Mouse (Mus musculus) intestine, embryonic 14.5 days (tissue): Measurements from ENCODE around the gene Dll4. TPM values are rescaled to one million over a fixed set of nuclear protein-coding genes. Genes with fewer than 3 reads are reported as not detected.

Experiments used
- ATAC-seq: fragments of 200-750 bp; cut with Nextera tagmentation; replicated peaks from 2 replicates; pipeline ENCODE4 v1.8.0; 2017; ENCODE audit warnings: low read depth, moderate number of reproducible peaks, moderate TSS enrichment, moderate library complexity; ENCODE audit not compliant: low FRiP score, low TSS enrichment
- DNase-seq: peaks from one replicate; pipeline ENCODE4 v3.0.0-alpha.2; 2018; ENCODE audit warnings: low spot score
- H3K27ac ChIP-seq: fragments of 300-500 bp; sonication (generic); 2 replicates; pipeline ENCODE4 v1.5.1; 2014; ENCODE audit warnings: low read depth, mild to moderate bottlenecking, control low read depth
- H3K27me3 ChIP-seq: fragments of 300-500 bp; sonication (generic); replicated peaks from 2 replicates; pipeline ENCODE4 v1.6.1; 2014; ENCODE audit warnings: low read length, control low read depth; ENCODE audit not compliant: control insufficient read depth, insufficient read depth
- H3K36me3 ChIP-seq: fragments of 300-500 bp; sonication (generic); 2 replicates; pipeline ENCODE4 v1.6.1; 2014; ENCODE audit warnings: low read length, control low read depth; ENCODE audit not compliant: control insufficient read depth, insufficient read depth
- H3K4me1 ChIP-seq: fragments of 300-500 bp; sonication (generic); replicated peaks from 2 replicates; pipeline ENCODE4 v1.6.1; 2014; ENCODE audit warnings: low read length, control low read depth, mixed read lengths; ENCODE audit not compliant: control insufficient read depth, insufficient read depth
- H3K4me2 ChIP-seq: fragments of 300-500 bp; sonication (generic); 2 replicates; pipeline ENCODE4 v1.6.1; 2014; ENCODE audit warnings: low read length
- H3K4me3 ChIP-seq: fragments of 300-500 bp; sonication (generic); 2 replicates; pipeline ENCODE4 v1.5.1; 2014; ENCODE audit warnings: low read depth, low read length, control low read depth, mixed read lengths
- H3K9ac ChIP-seq: fragments of 300-500 bp; sonication (generic); 2 replicates; pipeline ENCODE4 v1.6.1; 2014; ENCODE audit warnings: mild to moderate bottlenecking, low read length
- H3K9me3 ChIP-seq: fragments of 300-500 bp; sonication (generic); 2 replicates; pipeline ENCODE4 v1.6.1; 2016; ENCODE audit warnings: low read length, control low read depth; ENCODE audit not compliant: control insufficient read depth
- WGBS: fragments of 180-500 bp; shearing (Covaris S2); extraction: QIAGEN DNeasy Blood & Tissue Kit; methylation state at CpG from one replicate; pipeline ENCODE4 v1.1.7; 2014; 5-methylcytosine and 5-hydroxymethylcytosine counted together
- polyA plus RNA-seq: library from polyadenylated mRNA; unstranded; fragments of >200 nt; fragmentation: Nextera tagmentation; extraction: Ambion mirVana; gene quantifications from 2 replicates; pipeline ENCODE4 v1.2.1, GENCODE M21; 2014

The Dll4 gene
- polyA plus RNA-seq, 1 experiment from 2014 or later = 6.9 TPM

GRCm38 (mm10) chr2:119355089-119355488 lies 29.5 kb downstream of the Dll4 start:
- Histone ChIP-seq H3K4me1 (0 out of 2 replicates have a peak, but pooled peaks cover 4% of the 10 kb centered on the region), H3K9me3 (no peaks in the 10 kb centered on the region), H3K4me3 (no peak overlapping the region), H3K4me2 (no peak overlapping the region), H3K9ac (no peak overlapping the region), H3K27ac (no peak overlapping the region), H3K36me3 (no peaks in the 10 kb centered on the region), H3K27me3 (peaks cover 20% of the 10 kb centered on the region)
- no peak for DNase-seq
- no peak for ATAC-seq
- 76% methylated on average over 3 of the region's 3 CpGs for WGBS

GRCm38 (mm10) chr2:119355651-119356050 lies 30.1 kb downstream of the Dll4 start:
- H3K27me3 ChIP-seq = peaks cover 14% of the 10 kb centered on the region
- no peaks in the 10 kb centered on the region for H3K9me3 ChIP-seq
- 0 out of 2 replicates have a peak, but pooled peaks cover 1% of the 10 kb centered on the region for H3K4me1 ChIP-seq
- no peaks in the 10 kb centered on the region for H3K36me3 ChIP-seq
- H3K9ac ChIP-seq = no peak overlapping the region
- no peak overlapping the region for H3K27ac ChIP-seq
- H3K4me2 ChIP-seq = no peak overlapping the region
- ATAC-seq (no peak), DNase-seq (no peak)
- WGBS = 26% methylated on average over 7 of the region's 7 CpGs
- H3K4me3 ChIP-seq = no peak overlapping the region

- Histone ChIP-seq H3K4me2 (no peak overlapping the region), H3K4me3 (no peak overlapping the region), H3K9me3 (0 out of 2 replicates have a peak, but pooled peaks cover 3% of the 10 kb centered on the region), H3K9ac (no peak overlapping the region), H3K27me3 (peaks cover 9% of the 10 kb centered on the region), H3K36me3 (no peaks in the 10 kb centered on the region), H3K27ac (no peak overlapping the region), H3K4me1 (no peaks in the 10 kb centered on the region)
- DNase-seq (no peak), ATAC-seq (no peak)
These were observed 30.7 kb downstream of the Dll4 start for GRCm38 (mm10) chr2:119356310-119356709.

- Histone ChIP-seq H3K27me3 (peaks cover 4% of the 10 kb centered on the region; the same call in 1 of the 2 replicates), H3K4me3 (no peak overlapping the region), H3K9ac (no peak overlapping the region), H3K4me1 (no peaks in the 10 kb centered on the region), H3K9me3 (0 out of 2 replicates have a peak, but pooled peaks cover 3% of the 10 kb centered on the region), H3K4me2 (no peak overlapping the region), H3K27ac (no peak overlapping the region), H3K36me3 (no peaks in the 10 kb centered on the region)
- DNase-seq = no peak
- ATAC-seq = no peak
- 90% methylated on average over 5 of the region's 5 CpGs for WGBS
These were observed 31.2 kb downstream of the Dll4 start for GRCm38 (mm10) chr2:119356805-119357204.

GRCm38 (mm10) chr2:119358249-119358648 lies 32.7 kb downstream of the Dll4 start:
- Histone ChIP-seq H3K9ac (no peak overlapping the region), H3K9me3 (0 out of 2 replicates have a peak, but pooled peaks cover 3% of the 10 kb centered on the region), H3K4me1 (no peaks in the 10 kb centered on the region), H3K36me3 (no peaks in the 10 kb centered on the region), H3K4me3 (no peak overlapping the region), H3K27me3 (no peaks in the 10 kb centered on the region), H3K27ac (no peak overlapping the region), H3K4me2 (no peak overlapping the region)
- DNase-seq (no peak), ATAC-seq (no peak)
- 86% methylated on average over 6 of the region's 6 CpGs for WGBS

- DNase-seq (no peak), ATAC-seq (no peak)
- H3K27ac ChIP-seq = no peak overlapping the region
- H3K4me3 ChIP-seq = no peak overlapping the region
- H3K36me3 ChIP-seq = no peaks in the 10 kb centered on the region
- 80% methylated on average over 2 of the region's 2 CpGs for WGBS
- H3K27me3 ChIP-seq = no peaks in the 10 kb centered on the region
- H3K9ac ChIP-seq = no peak overlapping the region
- no peaks in the 10 kb centered on the region for H3K4me1 ChIP-seq
- no peak overlapping the region for H3K4me2 ChIP-seq
- H3K9me3 ChIP-seq = 0 out of 2 replicates have a peak, but pooled peaks cover 3% of the 10 kb centered on the region
These were observed 34.2 kb downstream of the Dll4 start for GRCm38 (mm10) chr2:119359721-119360291.

- H3K9ac ChIP-seq = no peak overlapping the region
- H3K9me3 ChIP-seq = 0 out of 2 replicates have a peak, but pooled peaks cover 3% of the 10 kb centered on the region
- peaks cover 11% of the 10 kb centered on the region; the same call in 1 of the 2 replicates for H3K36me3 ChIP-seq
- no peak overlapping the region for H3K4me2 ChIP-seq
- no peaks in the 10 kb centered on the region for H3K27me3 ChIP-seq
- no peak overlapping the region for H3K4me3 ChIP-seq
- DNase-seq (no peak), ATAC-seq (no peak)
- H3K27ac ChIP-seq = no peak overlapping the region
- 85% methylated on average over 3 of the region's 3 CpGs for WGBS
- no peaks in the 10 kb centered on the region for H3K4me1 ChIP-seq
These were observed 39.4 kb downstream of the Dll4 start for GRCm38 (mm10) chr2:119364969-119365368.

- H3K27me3 ChIP-seq = no peaks in the 10 kb centered on the region
- H3K36me3 ChIP-seq = peaks cover 30% of the 10 kb centered on the region; the same call in 1 of the 2 replicates
- H3K9ac ChIP-seq = no peak overlapping the region
- H3K4me3 ChIP-seq = no peak overlapping the region
- no peaks in the 10 kb centered on the region for H3K4me1 ChIP-seq
- H3K27ac ChIP-seq = no peak overlapping the region
- ATAC-seq (no peak), DNase-seq (no peak)
- H3K4me2 ChIP-seq = no peak overlapping the region
- no peaks in the 10 kb centered on the region for H3K9me3 ChIP-seq
- 51% methylated on average over 3 of the region's 3 CpGs for WGBS
These were observed 41.8 kb downstream of the Dll4 start for GRCm38 (mm10) chr2:119367346-119367745.

GRCm38 (mm10) chr2:119370116-119370515 lies 44.5 kb downstream of the Dll4 start:
- H3K36me3 ChIP-seq = peaks cover 58% of the 10 kb centered on the region
- H3K27me3 ChIP-seq = no peaks in the 10 kb centered on the region
- no peaks in the 10 kb centered on the region for H3K4me1 ChIP-seq
- DNase-seq (no peak), ATAC-seq (no peak)
- no peak overlapping the region for H3K27ac ChIP-seq
- no peaks in the 10 kb centered on the region for H3K9me3 ChIP-seq
- no peak overlapping the region for H3K4me2 ChIP-seq
- 94% methylated on average over 10 of the region's 10 CpGs for WGBS
- no peak overlapping the region for H3K4me3 ChIP-seq
- H3K9ac ChIP-seq = no peak overlapping the region
